Mouse (Mus musculus): ENCODE data around the gene Tesc. TPM values are rescaled to one million over a fixed set of nuclear protein-coding genes. Genes with fewer than 3 reads are reported as not detected.
A peak's percentile ranks its signal among the peaks of the same experiment; 100 is the strongest.

The Tesc gene
- 10 to 100 TPM; 53.7 to 60.8 TPM for total RNA-seq (2021)
- long read RNA-seq, experiment 1, transcript Tesc-203 (7 exons, 994 nt) = minor isoform, 11 of 99 reads
- long read RNA-seq, experiment 1, transcript Tesc-201 (8 exons, 1,031 nt) = major isoform, 79 of 99 reads
- long read RNA-seq, experiment 1, partial matches to known transcripts = 2 of 99 reads
- long read RNA-seq, experiment 1, other reads (novel, unspliced or antisense) = 5 of 99 reads
- long read RNA-seq, experiment 2, transcript Tesc-201 (8 exons, 1,031 nt) = major isoform, 71 of 91 reads
- long read RNA-seq, experiment 2, partial matches to known transcripts = 8 of 91 reads
- long read RNA-seq, experiment 2, other reads (novel, unspliced or antisense) = 6 of 91 reads

- DNase-seq (ENCODE audit: low spot score in 2 of 2) = no peak
These were observed at the start of gene Tesc for GRCm38 (mm10) chr5:118027698-118028190. Tesc (plus strand) TSS chr5:118027743.

- DNase-seq (ENCODE audit: low spot score in 2 of 2) = no peak
These were observed 49.3 kb upstream of the Tesc start for GRCm38 (mm10) chr5:117978159-117978697.

- no peak for DNase-seq (ENCODE audit: low spot score in 2 of 2)
These were observed 48.5 kb upstream of the Tesc start for GRCm38 (mm10) chr5:117979082-117979481.

- no peak for DNase-seq (ENCODE audit: low spot score in 2 of 2)
These were observed 46.6 kb upstream of the Tesc start for GRCm38 (mm10) chr5:117980921-117981320.

- no peak for DNase-seq (ENCODE audit: low spot score in 2 of 2)
These were observed 45.6 kb upstream of the Tesc start for GRCm38 (mm10) chr5:117981943-117982342.

- DNase-seq (ENCODE audit: low spot score in 2 of 2) = no peak
These were observed 41.2 kb upstream of the Tesc start for GRCm38 (mm10) chr5:117986327-117986726.

- DNase-seq (ENCODE audit: low spot score in 2 of 2) = no peak
These were observed 39.7 kb upstream of the Tesc start for GRCm38 (mm10) chr5:117987891-117988290.

- no peak for DNase-seq (ENCODE audit: low spot score in 2 of 2)
These were observed 39.2 kb upstream of the Tesc start for GRCm38 (mm10) chr5:117988367-117988766.

- DNase-seq (ENCODE audit: low spot score in 2 of 2) = no peak
These were observed 37.8 kb upstream of the Tesc start for GRCm38 (mm10) chr5:117989773-117990172.

- DNase-seq (ENCODE audit: low spot score in 2 of 2) = no peak
These were observed 36.6 kb upstream of the Tesc start for GRCm38 (mm10) chr5:117990957-117991356.

GRCm38 (mm10) chr5:117993550-117993949 lies 34.0 kb upstream of the Tesc start:
- no peak for DNase-seq (ENCODE audit: low spot score in 2 of 2)

GRCm38 (mm10) chr5:117995372-117995901 lies 32.1 kb upstream of the Tesc start:
- no peak for DNase-seq (ENCODE audit: low spot score in 2 of 2)

- DNase-seq (ENCODE audit: low spot score in 2 of 2) = no peak
These were observed 31.6 kb upstream of the Tesc start for GRCm38 (mm10) chr5:117995911-117996310.

GRCm38 (mm10) chr5:117996581-117996980 lies 31.0 kb upstream of the Tesc start:
- no peak for DNase-seq (ENCODE audit: low spot score in 2 of 2)

- DNase-seq (ENCODE audit: low spot score in 2 of 2) = no peak
These were observed 30.0 kb upstream of the Tesc start for GRCm38 (mm10) chr5:117997434-117997970.

GRCm38 (mm10) chr5:117999061-117999460 lies 28.5 kb upstream of the Tesc start:
- no peak for DNase-seq (ENCODE audit: low spot score in 2 of 2)

- DNase-seq (ENCODE audit: low spot score in 2 of 2) = no peak
These were observed 28.0 kb upstream of the Tesc start for GRCm38 (mm10) chr5:117999584-117999983.

GRCm38 (mm10) chr5:118002059-118002458 lies 25.5 kb upstream of the Tesc start:
- DNase-seq (ENCODE audit: low spot score in 2 of 2) = peak in 1 of 2 experiments; percentile 42

- peak; percentile 42 to 48 for DNase-seq (ENCODE audit: low spot score in 2 of 2)
These were observed 22.9 kb upstream of the Tesc start for GRCm38 (mm10) chr5:118004619-118005018.

- DNase-seq (ENCODE audit: low spot score in 2 of 2) = no peak
These were observed 21.8 kb upstream of the Tesc start for GRCm38 (mm10) chr5:118005728-118006127.

- no peak for DNase-seq (ENCODE audit: low spot score in 2 of 2)
These were observed 19.2 kb upstream of the Tesc start for GRCm38 (mm10) chr5:118008344-118008743.

- no peak for DNase-seq (ENCODE audit: low spot score in 2 of 2)
These were observed 16.7 kb upstream of the Tesc start for GRCm38 (mm10) chr5:118010872-118011271.
